Mouse (Mus musculus): ENCODE measurements around the gene Map3k21. TPM values are rescaled to one million over a fixed set of nuclear protein-coding genes. Genes with fewer than 3 reads are reported as not detected.

Gene Map3k21
- total RNA-seq (2022), result under 1 TPM; 0.05 to 0.20 (median 0.08) TPM

GRCm38 (mm10) chr8:125910365-125911228, at the start of gene Map3k21:
Gene Map3k21, plus strand, starts transcription at chr8:125910450.
- no peak for DNase-seq (ENCODE audit: low spot score in 2 of 2)

- DNase-seq (ENCODE audit: low spot score in 2 of 2), result no peak
Measured at GRCm38 (mm10) chr8:125866125-125866524, 44.1 kb upstream of the Map3k21 start.

DNA sequence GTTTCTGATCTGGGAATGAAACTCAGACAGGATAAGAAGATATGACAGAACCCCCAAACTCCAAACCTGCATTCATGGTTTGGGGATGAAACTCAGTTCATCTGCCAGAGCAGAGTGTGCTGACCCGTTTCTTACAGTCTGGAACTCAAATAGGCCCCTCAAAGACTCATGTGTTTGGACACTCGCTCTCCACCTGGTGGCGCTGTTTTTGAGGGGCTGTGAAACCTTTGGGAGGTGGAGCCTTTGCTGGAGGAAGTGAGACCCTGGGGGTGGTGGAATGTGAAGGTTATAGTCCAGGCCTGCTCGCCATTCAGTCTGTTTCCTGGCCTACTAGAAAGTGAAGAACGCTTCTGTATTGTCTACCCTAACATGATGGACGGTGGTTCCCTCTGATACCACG, 41.7 kb upstream of the Map3k21 start:
- no peak for DNase-seq (ENCODE audit: low spot score in 2 of 2)

DNA sequence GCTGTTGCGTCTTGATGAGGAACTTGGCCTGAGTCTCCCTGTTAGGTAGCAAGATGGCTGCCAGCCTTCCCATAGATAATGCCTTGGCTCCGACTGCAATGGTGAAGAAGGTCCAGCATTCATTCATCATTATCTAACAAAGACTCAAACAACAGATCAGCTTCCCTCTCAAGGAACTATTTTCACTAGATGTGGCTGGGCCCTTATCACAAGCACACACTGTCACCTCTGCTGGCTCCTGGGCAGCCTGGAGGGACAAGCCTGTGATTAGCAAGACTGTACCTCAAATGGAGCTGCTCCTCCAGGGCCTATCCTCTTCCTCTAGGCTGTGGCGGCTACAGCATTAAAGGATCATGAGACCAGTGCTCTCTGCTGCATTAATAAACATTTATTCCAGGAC, 40.5 kb upstream of the Map3k21 start:
- DNase-seq (ENCODE audit: low spot score in 2 of 2), result no peak

- DNase-seq (ENCODE audit: low spot score in 2 of 2), result no peak
Measured at GRCm38 (mm10) chr8:125870179-125870702, 40.0 kb upstream of the Map3k21 start.

DNA sequence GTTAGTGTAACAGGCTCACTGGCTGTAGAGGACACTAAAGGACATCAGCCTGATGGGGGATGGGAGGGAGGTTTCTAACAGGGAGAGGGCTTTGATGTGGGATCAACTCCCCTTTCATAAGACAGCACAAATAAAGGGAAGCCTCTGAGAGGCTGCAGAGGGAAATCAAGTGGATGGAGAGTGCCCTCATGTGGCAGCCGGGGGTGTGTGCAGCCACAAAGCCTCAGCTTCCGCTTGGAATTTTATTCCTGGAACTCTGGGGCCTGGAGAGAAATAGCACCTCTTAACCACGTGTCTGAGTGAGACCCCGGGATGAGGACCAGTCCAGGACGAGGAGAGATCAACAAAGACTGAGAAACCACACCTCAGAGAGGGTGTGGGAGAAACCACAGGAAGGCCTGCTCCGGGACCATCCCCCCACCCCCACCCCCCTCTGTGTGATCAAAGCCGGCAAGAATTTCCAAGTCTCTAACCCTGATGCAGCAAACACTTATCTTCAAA, 39.4 kb upstream of the Map3k21 start:
- DNase-seq (ENCODE audit: low spot score in 2 of 2), result peak; percentile 14 to 35

- DNase-seq (ENCODE audit: low spot score in 2 of 2), result no peak
Measured at GRCm38 (mm10) chr8:125872501-125873249, 37.6 kb upstream of the Map3k21 start.

- no peak for DNase-seq (ENCODE audit: low spot score in 2 of 2)
Measured at GRCm38 (mm10) chr8:125873250-125873534, 37.1 kb upstream of the Map3k21 start.

DNA sequence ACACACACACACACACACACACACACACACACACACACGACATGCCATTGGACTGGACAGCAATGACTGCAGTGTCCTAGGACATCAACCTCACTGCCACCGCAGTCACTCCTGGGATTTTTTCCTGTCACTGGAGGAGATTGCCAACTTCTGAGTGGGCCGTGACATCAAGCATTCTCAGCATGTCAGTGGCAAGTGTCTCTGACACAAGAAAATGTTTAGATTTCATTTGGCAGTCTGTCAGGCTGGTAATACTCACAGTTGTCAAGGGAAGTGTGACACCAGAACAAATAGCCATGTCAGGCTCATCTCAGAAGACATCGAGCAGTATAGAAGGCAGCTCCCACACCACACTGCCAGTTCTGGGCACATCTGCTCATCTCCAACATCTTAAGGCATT, 29.8 kb upstream of the Map3k21 start:
- no peak for DNase-seq (ENCODE audit: low spot score in 2 of 2)

DNA sequence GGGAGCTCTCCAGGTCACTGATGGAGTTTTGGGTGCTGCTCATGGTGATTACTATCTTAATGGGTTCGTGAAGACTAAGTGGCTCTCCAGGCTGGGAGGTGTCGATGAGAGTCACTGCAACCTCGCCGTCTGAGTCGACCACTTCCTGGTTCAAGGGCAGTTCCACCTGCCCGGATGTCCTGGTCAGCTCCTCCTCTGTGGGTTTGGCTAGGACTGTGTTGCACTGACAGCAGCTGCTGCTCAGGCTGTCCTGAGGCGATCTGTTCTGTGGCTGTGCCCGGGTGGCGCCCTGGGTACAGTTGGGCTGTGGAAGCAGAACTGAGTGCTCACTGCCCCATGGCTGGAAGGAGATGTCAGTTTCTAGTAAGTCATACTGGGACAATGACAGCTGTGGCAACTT, 22.7 kb upstream of the Map3k21 start:
- no peak for DNase-seq (ENCODE audit: low spot score in 2 of 2)

- DNase-seq (ENCODE audit: low spot score in 2 of 2), result no peak
Measured at GRCm38 (mm10) chr8:125889920-125890319, 20.3 kb upstream of the Map3k21 start.

GRCm38 (mm10) chr8:125897388-125897787, 12.9 kb upstream of the Map3k21 start:
- no peak for DNase-seq (ENCODE audit: low spot score in 2 of 2)

DNA sequence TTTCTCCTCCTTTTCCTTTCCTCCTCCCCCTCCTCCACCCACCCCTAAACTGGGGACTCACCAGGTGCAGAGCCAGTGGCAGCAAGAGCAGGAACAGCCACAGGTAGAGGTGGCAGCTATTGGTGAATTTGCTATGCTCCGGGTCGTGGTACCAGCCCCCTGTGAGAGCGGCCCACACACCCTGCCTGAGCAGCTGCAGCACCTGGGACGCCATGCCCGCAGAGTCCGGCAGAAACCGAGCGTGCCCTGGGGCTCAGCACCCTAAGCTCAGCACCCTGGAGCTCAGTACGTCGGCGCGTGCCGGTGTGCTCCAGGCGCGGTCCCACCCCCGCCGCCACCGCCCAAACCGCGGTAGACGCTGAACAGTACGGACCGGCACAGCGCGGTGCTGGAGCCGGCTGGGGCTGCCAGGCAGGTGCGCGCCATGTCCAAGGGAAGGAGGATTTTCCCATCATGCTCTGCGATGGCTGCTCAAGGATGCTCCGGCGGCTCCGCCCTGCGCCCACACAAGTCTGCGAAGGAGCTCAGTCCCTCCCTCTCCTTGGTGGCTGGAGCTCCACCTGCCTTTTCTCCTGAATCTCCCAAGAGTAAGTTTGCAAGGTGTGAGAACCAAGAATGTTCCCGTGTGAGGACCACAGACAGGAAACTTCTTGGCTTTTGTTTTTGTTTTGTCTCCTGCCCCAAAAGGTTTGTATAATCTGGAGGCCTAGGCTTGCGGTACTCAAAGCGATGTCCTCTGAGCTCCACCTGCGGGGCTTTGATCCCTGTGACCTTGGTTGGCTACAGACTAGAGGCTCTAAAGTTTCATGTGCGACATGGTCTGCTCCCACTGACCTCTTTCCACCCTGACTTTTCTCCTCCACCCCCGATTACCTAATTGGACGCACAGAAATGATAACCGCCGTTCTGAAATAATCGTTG, 12.1 kb upstream of the Map3k21 start, which contains the start of gene Pcnx2:
Gene Pcnx2 (minus strand): TSS at position 450 of the 921 bp plus-strand sequence.
- DNase-seq (ENCODE audit: low spot score in 2 of 2), result no peak

DNA sequence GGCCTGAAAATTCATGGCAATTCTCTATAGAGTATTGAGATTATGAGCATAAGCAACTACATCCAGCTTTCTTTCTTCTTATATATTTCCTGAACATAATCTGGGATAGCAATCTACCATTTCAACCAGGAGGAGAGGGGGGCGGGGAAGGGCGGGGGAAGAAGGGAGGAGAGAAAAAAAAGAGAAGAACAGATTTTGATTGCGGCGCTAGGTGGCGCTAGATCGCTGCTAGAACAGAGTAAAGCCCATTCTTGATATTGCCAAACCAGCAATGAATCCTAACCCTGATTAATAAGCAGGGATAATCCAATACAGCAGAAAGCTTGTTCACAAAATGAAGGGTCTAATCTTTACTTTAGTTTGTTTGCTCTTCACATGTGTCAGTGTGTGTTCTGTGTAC, 11.4 kb upstream of the Map3k21 start:
- DNase-seq (ENCODE audit: low spot score in 2 of 2), result no peak

GRCm38 (mm10) chr8:125901167-125901566, 9.1 kb upstream of the Map3k21 start:
- no peak for DNase-seq (ENCODE audit: low spot score in 2 of 2)

DNA sequence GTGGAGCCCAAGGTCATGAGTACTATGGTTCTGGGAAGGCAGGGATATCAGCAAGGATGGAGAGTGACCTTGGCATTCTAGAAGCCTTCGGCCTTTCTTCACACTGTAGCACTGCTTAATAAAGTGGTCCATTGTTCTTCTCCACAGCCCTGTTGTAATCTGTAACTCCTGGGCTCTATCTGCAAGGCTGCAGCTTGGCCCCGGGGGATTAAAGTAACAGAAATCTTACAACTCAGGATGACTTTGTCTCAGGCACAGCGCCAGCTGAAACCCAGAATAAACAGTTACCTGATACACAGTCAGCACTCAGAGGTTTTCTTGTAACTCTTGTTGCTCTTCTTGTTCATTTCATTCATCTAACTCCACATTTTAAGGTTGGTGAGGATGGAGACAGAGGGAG, 7.7 kb upstream of the Map3k21 start:
- no peak for DNase-seq (ENCODE audit: low spot score in 2 of 2)

DNA sequence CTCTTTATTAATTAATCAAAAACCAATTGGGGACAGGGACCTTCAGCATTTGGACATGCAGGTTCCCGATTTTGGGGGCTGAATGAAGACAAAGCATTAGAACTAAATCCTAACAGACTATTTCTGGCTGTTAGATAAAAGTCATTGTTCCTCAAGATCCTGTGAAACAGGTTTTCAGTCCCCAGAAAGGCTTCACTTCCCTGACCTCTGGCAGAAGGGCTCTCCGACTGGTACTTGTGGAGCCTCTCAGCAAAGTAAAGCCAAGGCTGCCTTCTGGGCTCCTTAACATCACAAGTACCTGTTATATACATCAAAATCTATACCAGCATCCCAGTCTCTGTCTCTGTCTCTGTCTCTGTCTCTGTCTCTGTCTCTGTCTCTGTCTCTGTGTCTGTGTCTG, 4.9 kb upstream of the Map3k21 start:
- DNase-seq (ENCODE audit: low spot score in 2 of 2), result no peak

- DNase-seq (ENCODE audit: low spot score in 2 of 2), result no peak
Measured at GRCm38 (mm10) chr8:125907311-125907710, 2.9 kb upstream of the Map3k21 start.

- DNase-seq (ENCODE audit: low spot score in 2 of 2), result no peak
Measured at GRCm38 (mm10) chr8:125909661-125910364, 437 bp upstream of the Map3k21 start.

- DNase-seq (ENCODE audit: low spot score in 2 of 2), result no peak
Measured at GRCm38 (mm10) chr8:125911229-125911580, 955 bp downstream of the Map3k21 start.

GRCm38 (mm10) chr8:125913206-125913605, 3.0 kb downstream of the Map3k21 start:
- DNase-seq (ENCODE audit: low spot score in 2 of 2), result no peak
